Mouse (Mus musculus) heart, postnatal 0 days (tissue): ENCODE data around the gene Cubn.

Experiments used
- CTCF ChIP-seq: IDR thresholded peaks from 2 replicates; pipeline ENCODE4 v1.5.1; 2016; ENCODE audit warnings: antibody characterized with exemption, control low read depth, low read depth
- EP300 ChIP-seq: IDR thresholded peaks from 2 replicates; pipeline ENCODE4 v1.6.1; 2016; ENCODE audit warnings: antibody characterized with exemption, low read depth

DNA sequence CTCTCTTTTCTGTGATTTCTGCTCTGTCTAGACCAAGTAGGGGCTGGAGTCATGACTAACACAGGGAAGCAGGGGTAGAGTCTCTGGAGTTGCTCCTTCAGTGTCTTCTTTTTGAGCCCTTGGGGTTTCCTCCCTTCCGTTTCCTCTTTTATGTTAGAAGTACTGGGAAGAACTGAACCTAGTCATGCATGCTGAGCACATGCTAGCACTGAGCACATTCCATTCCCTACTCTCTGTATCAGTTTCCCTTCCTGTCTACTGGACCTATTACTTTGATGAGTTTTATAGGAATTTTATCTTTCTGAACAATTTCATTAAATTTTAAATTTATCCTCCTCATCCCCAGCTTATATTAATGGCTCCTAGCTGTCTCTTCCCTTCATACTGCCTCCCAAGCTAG is 52.6 kb downstream of the Cubn start:
- TF ChIP-seq CTCF: no peak
- TF ChIP-seq EP300: no peak
